21 mouse cellular contexts compared by ENCODE assay signal in the genomic region with DNA sequence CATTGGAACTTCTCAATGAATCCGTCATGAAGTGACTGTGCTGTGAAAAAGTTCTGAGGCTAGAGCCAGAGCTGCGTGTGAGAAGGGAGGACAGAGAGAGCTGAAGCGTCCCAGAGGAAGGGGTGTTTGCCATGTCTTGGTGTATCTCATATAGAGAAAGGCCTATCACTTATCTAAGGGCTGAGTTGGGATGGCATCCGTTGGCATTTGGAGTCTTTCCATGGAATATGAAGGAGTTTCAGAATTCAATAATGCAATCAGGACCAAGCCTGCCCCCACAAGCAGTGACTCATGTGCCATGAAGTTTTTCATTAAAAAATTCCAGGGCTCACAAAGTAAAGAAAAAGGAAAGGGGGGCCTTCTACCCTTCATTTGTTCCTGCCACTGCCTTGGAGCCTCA.
DNase-seq lines count a peak whose midpoint lies in the region; ATAC-seq and TF ChIP-seq lines count a peak whose summit lies in the region.
"Had no signal": no experiment of that assay in that cellular context is flagged by ENCODE, and none has a peak within 500 bp of the region (broad histone marks: within the 10 kb centered on the region; RNA-seq: fewer than 3 reads in every experiment).

No protein-coding gene starts in this region.

- H3K4me3 ChIP-seq in layer of hippocampus, adult 2 months, result no peak overlapping the region
- H3K4me3 ChIP-seq: embryonic facial prominence, embryonic 15.5 days; erythroblast, embryonic 14.5 days; forebrain, embryonic 12.5 days; heart, embryonic 10.5 days; hindbrain, embryonic 12.5 days had no signal

- TF ChIP-seq CTCF in layer of hippocampus, adult 2 months (conservative IDR thresholded peaks at IDR 0.05), result no peak

- ATAC-seq in frontal cortex, adult (ENCODE audit: low TSS enrichment), result peak; percentile 2; the same call in 1 of the 2 replicates
- ATAC-seq: hindbrain, embryonic 16.5 days; inflammation-experienced regulatory T-cells, adult 6 months had no signal

- no peak for DNase-seq in frontal cortex, postnatal 10 days (ENCODE audit: low spot score in 2 of 2)
- peak; percentile 36 to 50 for DNase-seq in layer of hippocampus, adult 2 months (ENCODE audit: low spot score in 2 of 2)
- DNase-seq in layer of hippocampus, postnatal 10 days (ENCODE audit: low spot score in 2 of 2), result no peak
- peak; percentile 77 for DNase-seq in Muller cell, postnatal 12 days (ENCODE audit: inconsistent ontology term)
- DNase-seq in brain, adult 2 months (ENCODE audit: low read depth, low spot score), result peak; percentile 47
- DNase-seq: adrenal gland, adult 8-10 months; adrenal gland, postnatal 36 days; cerebellum, adult 11 months; cerebellum, adult 8-10 months; embryo, embryonic 11 days; gastrocnemius, postnatal 10 days; heart, postnatal 10 days; heart, postnatal 4 days had no signal

- peak overlapping the region; percentile 67 for H3K27ac ChIP-seq in layer of hippocampus, adult 2 months
- H3K27ac ChIP-seq: embryonic facial prominence, embryonic 15.5 days; forebrain, embryonic 12.5 days; heart, embryonic 10.5 days; hindbrain, embryonic 12.5 days had no signal

Comparison
In these comparisons a context has a peak if more than half of its experiments do, and no peak if none do; other contexts are left out.
1. DNase-seq: peak in layer of hippocampus, adult 2 months (2 of 2), Muller cell, postnatal 12 days (single experiment) and brain, adult 2 months (single experiment); none in frontal cortex, postnatal 10 days (0 of 2) and layer of hippocampus, postnatal 10 days (0 of 2).